Mouse (Mus musculus): ENCODE measurements around the gene Rap1gap2.

Rap1gap2 gene

GRCm38 (mm10) chr11:74412462-74412861 lies 198.3 kb downstream of the Rap1gap2 start:
- DNase-seq (ENCODE audit: low spot score in 2 of 2) = no peak

GRCm38 (mm10) chr11:74411943-74412342 lies 198.8 kb downstream of the Rap1gap2 start:
- DNase-seq (ENCODE audit: low spot score in 2 of 2) = no peak

GRCm38 (mm10) chr11:74409757-74410174 lies 200.9 kb downstream of the Rap1gap2 start:
- peak in 1 of 2 experiments; percentile 52 for DNase-seq (ENCODE audit: low spot score in 2 of 2)

- DNase-seq (ENCODE audit: low spot score in 2 of 2) = no peak
These were observed 201.3 kb downstream of the Rap1gap2 start for GRCm38 (mm10) chr11:74409447-74409754.

GRCm38 (mm10) chr11:74408587-74409446 lies 201.9 kb downstream of the Rap1gap2 start:
- peak; percentile 84 to 92 for DNase-seq (ENCODE audit: low spot score in 2 of 2)

- DNase-seq (ENCODE audit: low spot score in 2 of 2) = no peak
These were observed 205.5 kb downstream of the Rap1gap2 start for GRCm38 (mm10) chr11:74405201-74405600.

- DNase-seq (ENCODE audit: low spot score in 2 of 2) = no peak
These were observed 206.5 kb downstream of the Rap1gap2 start for GRCm38 (mm10) chr11:74404216-74404615.

GRCm38 (mm10) chr11:74402126-74402525 lies 208.6 kb downstream of the Rap1gap2 start:
- peak in 1 of 2 experiments; percentile 32 for DNase-seq (ENCODE audit: low spot score in 2 of 2)

GRCm38 (mm10) chr11:74395583-74395982 lies 215.1 kb downstream of the Rap1gap2 start:
- DNase-seq (ENCODE audit: low spot score in 2 of 2) = no peak

- peak in 1 of 2 experiments; percentile 47 for DNase-seq (ENCODE audit: low spot score in 2 of 2)
These were observed 217.2 kb downstream of the Rap1gap2 start for GRCm38 (mm10) chr11:74393489-74393888.

GRCm38 (mm10) chr11:74392903-74393302 lies 217.8 kb downstream of the Rap1gap2 start:
- DNase-seq (ENCODE audit: low spot score in 2 of 2) = no peak

GRCm38 (mm10) chr11:74391899-74392298 lies 218.8 kb downstream of the Rap1gap2 start:
- DNase-seq (ENCODE audit: low spot score in 2 of 2) = no peak

GRCm38 (mm10) chr11:74387203-74387602 lies 223.5 kb downstream of the Rap1gap2 start:
- DNase-seq (ENCODE audit: low spot score in 2 of 2) = no peak

- no peak for DNase-seq (ENCODE audit: low spot score in 2 of 2)
These were observed 225.0 kb downstream of the Rap1gap2 start for GRCm38 (mm10) chr11:74385674-74386073.

- no peak for DNase-seq (ENCODE audit: low spot score in 2 of 2)
These were observed 231.4 kb downstream of the Rap1gap2 start for GRCm38 (mm10) chr11:74379166-74379873.

- peak; percentile 47 to 69 for DNase-seq (ENCODE audit: low spot score in 2 of 2)
These were observed 233.9 kb downstream of the Rap1gap2 start for GRCm38 (mm10) chr11:74376847-74377246.

- peak; percentile 86 to 90 for DNase-seq (ENCODE audit: low spot score in 2 of 2)
These were observed 239.2 kb downstream of the Rap1gap2 start for GRCm38 (mm10) chr11:74371393-74372100.

GRCm38 (mm10) chr11:74361769-74362168 lies 248.9 kb downstream of the Rap1gap2 start, which contains the start of gene Olfr412:
TSS of gene Olfr412 (plus strand) at chr11:74362069.
- no peak for DNase-seq (ENCODE audit: low spot score in 2 of 2)

- DNase-seq (ENCODE audit: low spot score in 2 of 2) = no peak
These were observed 258.2 kb downstream of the Rap1gap2 start, which contains the start of gene Olfr411 for GRCm38 (mm10) chr11:74352550-74352949. TSS of gene Olfr411 (minus strand) at chr11:74352650.

- DNase-seq (ENCODE audit: low spot score in 2 of 2) = no peak
These were observed 272.8 kb downstream of the Rap1gap2 start, which contains the start of gene Olfr410 for GRCm38 (mm10) chr11:74337931-74338330. TSS of gene Olfr410 (minus strand) at chr11:74338031.

Data from cerebellum, postnatal 4 days (tissue).